ENCODE assay signal across 9 mouse cellular contexts in genomic region chr11:59135051-59135820, GRCm38 (mm10). TPM values are rescaled to one million over a fixed set of nuclear protein-coding genes. Genes with fewer than 3 reads are reported as not detected.
DNase-seq lines count a peak whose midpoint lies in the region; ATAC-seq and TF ChIP-seq lines count a peak whose summit lies in the region.
"Had no signal": no experiment of that assay in that cellular context is flagged by ENCODE, and none has a peak within 500 bp of the region (broad histone marks: within the 10 kb centered on the region; RNA-seq: fewer than 3 reads in every experiment).

No protein-coding gene starts in this region.

- H3K27me3 ChIP-seq in liver, embryonic 12.5 days (replicated peaks), result peaks cover 90% of the 10 kb centered on the region
- H3K27me3 ChIP-seq in liver, postnatal 0 days (ENCODE audit: insufficient read depth, low read length), result peaks cover 52% of the 10 kb centered on the region
- peaks cover 67% of the 10 kb centered on the region for H3K27me3 ChIP-seq in forebrain, embryonic 13.5 days
- peaks cover 97% of the 10 kb centered on the region for H3K27me3 ChIP-seq in limb, embryonic 10.5 days (ENCODE audit: low read depth, poor library complexity, severe bottlenecking)
- peaks cover 29% of the 10 kb centered on the region for H3K27me3 ChIP-seq in small intestine, adult 2 months (ENCODE audit: control insufficient read depth, insufficient read depth, low read length)

- H3K36me3 ChIP-seq in liver, embryonic 12.5 days, result no peaks in the 10 kb centered on the region
- H3K36me3 ChIP-seq in liver, postnatal 0 days (replicated peaks; ENCODE audit: insufficient read depth, low read length), result no peaks in the 10 kb centered on the region
- H3K36me3 ChIP-seq in forebrain, embryonic 13.5 days (ENCODE audit: poor library complexity, severe bottlenecking), result no peaks in the 10 kb centered on the region
- H3K36me3 ChIP-seq in limb, embryonic 10.5 days, result no peaks in the 10 kb centered on the region
- no peaks in the 10 kb centered on the region for H3K36me3 ChIP-seq in small intestine, adult 2 months (ENCODE audit: control insufficient read depth, insufficient read depth, low read length)
- H3K36me3 ChIP-seq: liver, embryonic 15.5 days had no signal

- peak overlapping the region; percentile 10; the same call in 1 of the 2 replicates for H3K4me3 ChIP-seq in liver, embryonic 12.5 days
- H3K4me3 ChIP-seq in liver, postnatal 0 days (ENCODE audit: low read depth, low read length), result no peak overlapping the region
- peak overlapping the region; percentile 23 for H3K4me3 ChIP-seq in forebrain, embryonic 13.5 days
- H3K4me3 ChIP-seq in limb, embryonic 10.5 days, result peak overlapping the region; percentile 31
- H3K4me3 ChIP-seq in small intestine, adult 2 months (ENCODE audit: low read depth, low read length), result peak overlapping the region; percentile 25
- H3K4me3 ChIP-seq: liver, embryonic 15.5 days had no signal

- no peak for TF ChIP-seq CTCF in liver, postnatal 0 days (IDR thresholded peaks at IDR 0.05; ENCODE audit: low read depth)
- no peak for TF ChIP-seq CTCF in small intestine, adult 2 months (IDR thresholded peaks at IDR 0.05; ENCODE audit: extremely low read depth, insufficient read length, insufficient replicate concordance, low read depth, low read length)

- no peak for ATAC-seq in liver, embryonic 12.5 days
- ATAC-seq in liver, postnatal 0 days, result no peak
- ATAC-seq in forebrain, embryonic 13.5 days, result no peak

- 11% methylated on average over 55 of the region's 55 CpGs for WGBS in liver, embryonic 12.5 days (ENCODE audit: insufficient replicate concordance)
- 9% methylated on average over 52 of the region's 55 CpGs for WGBS in liver, postnatal 0 days (ENCODE audit: insufficient replicate concordance)
- 5% methylated on average over 55 of the region's 55 CpGs for WGBS in forebrain, embryonic 13.5 days
- WGBS in limb, embryonic 10.5 days, result 10% methylated on average over 55 of the region's 55 CpGs
- WGBS in small intestine, adult 2 months, result 4% methylated on average over 55 of the region's 55 CpGs

- no peak for DNase-seq in liver, postnatal 0 days
- DNase-seq in limb, embryonic 10.5 days (ENCODE audit: low spot score), result no peak
- no peak for DNase-seq in thymus, postnatal 0 days (ENCODE audit: low spot score)
- no peak for DNase-seq in B cell, adult 2 months
- no peak for DNase-seq in urinary bladder, adult 2 months (ENCODE audit: low spot score)

- peak overlapping the region; percentile 19 for H3K4me2 ChIP-seq in liver, embryonic 12.5 days
- H3K4me2 ChIP-seq in liver, postnatal 0 days (ENCODE audit: low read depth, low read length), result no peak overlapping the region
- H3K4me2 ChIP-seq in forebrain, embryonic 13.5 days, result peak overlapping the region; percentile 50
- H3K4me2 ChIP-seq: liver, embryonic 15.5 days had no signal

- TF ChIP-seq EP300 in liver, postnatal 0 days (IDR thresholded peaks at IDR 0.05; ENCODE audit: low read depth), result no peak

- 0 out of 2 replicates have a peak, but pooled peaks cover 5% of the 10 kb centered on the region for H3K4me1 ChIP-seq in liver, embryonic 12.5 days
- 0 out of 2 replicates have a peak, but pooled peaks cover 2% of the 10 kb centered on the region for H3K4me1 ChIP-seq in liver, postnatal 0 days (ENCODE audit: insufficient read depth)
- peaks cover 13% of the 10 kb centered on the region for H3K4me1 ChIP-seq in forebrain, embryonic 13.5 days
- H3K4me1 ChIP-seq in limb, embryonic 10.5 days, result peaks cover 19% of the 10 kb centered on the region
- H3K4me1 ChIP-seq in small intestine, adult 2 months (ENCODE audit: control insufficient read depth, insufficient read depth, insufficient read length, low read length), result peaks cover 18% of the 10 kb centered on the region

- TF ChIP-seq POLR2A in small intestine, adult 2 months (IDR thresholded peaks at IDR 0.05; ENCODE audit: low read depth, low read length), result no peak

- H3K9ac ChIP-seq in liver, embryonic 12.5 days, result no peak overlapping the region
- H3K9ac ChIP-seq in liver, postnatal 0 days (replicated peaks), result no peak overlapping the region
- H3K9ac ChIP-seq in forebrain, embryonic 13.5 days, result no peak overlapping the region
- H3K9ac ChIP-seq: liver, embryonic 15.5 days had no signal

- no peaks in the 10 kb centered on the region for H3K9me3 ChIP-seq in liver, embryonic 12.5 days (replicated peaks)
- H3K9me3 ChIP-seq in liver, postnatal 0 days (ENCODE audit: low read length), result no peaks in the 10 kb centered on the region
- H3K9me3 ChIP-seq in forebrain, embryonic 13.5 days (replicated peaks), result no peaks in the 10 kb centered on the region
- H3K9me3 ChIP-seq in limb, embryonic 10.5 days (replicated peaks), result no peaks in the 10 kb centered on the region
- H3K9me3 ChIP-seq: liver, embryonic 15.5 days had no signal

- no peak overlapping the region for H3K27ac ChIP-seq in liver, embryonic 12.5 days
- H3K27ac ChIP-seq in liver, postnatal 0 days (ENCODE audit: low read depth), result no peak overlapping the region
- H3K27ac ChIP-seq in forebrain, embryonic 13.5 days, result no peak overlapping the region
- H3K27ac ChIP-seq in limb, embryonic 10.5 days, result no peak overlapping the region
- H3K27ac ChIP-seq in small intestine, adult 2 months (ENCODE audit: insufficient read depth, low read depth, low read length), result no peak overlapping the region
- H3K27ac ChIP-seq: liver, embryonic 15.5 days had no signal

RNA-seq across cellular contexts. Expression of gene Obscn, which starts 1.0 kb away (rescaled TPM):
- polyA plus RNA-seq in liver, embryonic 12.5 days (2016; fragmentation: Nextera tagmentation; extraction: Ambion mirVana), result 0.42 and 0.51 TPM in 2 replicates
- polyA plus RNA-seq in liver, postnatal 0 days (2015; fragmentation: Nextera tagmentation; extraction: Ambion mirVana), result 0.31 and 0.49 TPM in 2 replicates
- 0.04 and 0.08 TPM in 2 replicates for polyA plus RNA-seq in forebrain, embryonic 13.5 days (2015; fragmentation: Nextera tagmentation; extraction: Ambion mirVana)
- 0.11 and 0.13 TPM in 2 replicates for polyA plus RNA-seq in limb, embryonic 10.5 days (2016; fragmentation: Nextera tagmentation; extraction: Ambion mirVana)
- 0.57 and 1.2 TPM in 2 replicates for polyA plus RNA-seq in small intestine, adult 2 months (2012; rRNA removed)
- polyA plus RNA-seq in thymus, postnatal 0 days (2015; fragmentation: Nextera tagmentation; extraction: Ambion mirVana), result 0.04 and 0.13 TPM in 2 replicates
- 0.14 and 0.22 TPM in 2 replicates for polyA plus RNA-seq in urinary bladder, adult 2 months (2012; rRNA removed)

RNA-seq across cellular contexts. Expression of gene Iba57, which starts 28.3 kb away (rescaled TPM):
- 14.2 and 14.5 TPM in 2 replicates for polyA plus RNA-seq in liver, embryonic 12.5 days (2016; fragmentation: Nextera tagmentation; extraction: Ambion mirVana)
- 6.3 and 7.1 TPM in 2 replicates for polyA plus RNA-seq in liver, postnatal 0 days (2015; fragmentation: Nextera tagmentation; extraction: Ambion mirVana)
- polyA plus RNA-seq in forebrain, embryonic 13.5 days (2015; fragmentation: Nextera tagmentation; extraction: Ambion mirVana), result 6.8 and 7.5 TPM in 2 replicates
- 3.3 and 4.5 TPM in 2 replicates for polyA plus RNA-seq in limb, embryonic 10.5 days (2016; fragmentation: Nextera tagmentation; extraction: Ambion mirVana)
- 4.9 and 8.0 TPM in 2 replicates for polyA plus RNA-seq in small intestine, adult 2 months (2012; rRNA removed)
- polyA plus RNA-seq in thymus, postnatal 0 days (2015; fragmentation: Nextera tagmentation; extraction: Ambion mirVana), result 5.3 and 5.7 TPM in 2 replicates
- 3.8 and 4.0 TPM in 2 replicates for polyA plus RNA-seq in urinary bladder, adult 2 months (2012; rRNA removed)

RNA-seq across cellular contexts. Expression of gene Gjc2, which starts 47.8 kb away (rescaled TPM):
- polyA plus RNA-seq in liver, embryonic 12.5 days (2016; fragmentation: Nextera tagmentation; extraction: Ambion mirVana), result 0.10 and 0.14 TPM in 2 replicates
- 0.29 and 0.37 TPM in 2 replicates for polyA plus RNA-seq in liver, postnatal 0 days (2015; fragmentation: Nextera tagmentation; extraction: Ambion mirVana)
- not detected in 2 replicates for polyA plus RNA-seq in forebrain, embryonic 13.5 days (2015; fragmentation: Nextera tagmentation; extraction: Ambion mirVana)
- 0.23 TPM in 1 of 2 replicates, not detected in the other for polyA plus RNA-seq in limb, embryonic 10.5 days (2016; fragmentation: Nextera tagmentation; extraction: Ambion mirVana)
- polyA plus RNA-seq in small intestine, adult 2 months (2012; rRNA removed), result 4.6 TPM in 2 replicates
- polyA plus RNA-seq in thymus, postnatal 0 days (2015; fragmentation: Nextera tagmentation; extraction: Ambion mirVana), result 0.18 and 0.26 TPM in 2 replicates
- 8.9 and 9.5 TPM in 2 replicates for polyA plus RNA-seq in urinary bladder, adult 2 months (2012; rRNA removed)

RNA-seq across cellular contexts. Expression of gene Guk1, which starts 56.8 kb away (rescaled TPM):
- polyA plus RNA-seq in liver, embryonic 12.5 days (2016; fragmentation: Nextera tagmentation; extraction: Ambion mirVana), result 73.7 and 81.3 TPM in 2 replicates
- polyA plus RNA-seq in liver, postnatal 0 days (2015; fragmentation: Nextera tagmentation; extraction: Ambion mirVana), result 59.5 and 64.4 TPM in 2 replicates
- polyA plus RNA-seq in forebrain, embryonic 13.5 days (2015; fragmentation: Nextera tagmentation; extraction: Ambion mirVana), result 127 and 131 TPM in 2 replicates
- 145 and 155 TPM in 2 replicates for polyA plus RNA-seq in limb, embryonic 10.5 days (2016; fragmentation: Nextera tagmentation; extraction: Ambion mirVana)
- 284 and 285 TPM in 2 replicates for polyA plus RNA-seq in small intestine, adult 2 months (2012; rRNA removed)
- 92.3 and 93.0 TPM in 2 replicates for polyA plus RNA-seq in thymus, postnatal 0 days (2015; fragmentation: Nextera tagmentation; extraction: Ambion mirVana)
- polyA plus RNA-seq in urinary bladder, adult 2 months (2012; rRNA removed), result 99.0 and 118 TPM in 2 replicates
